Mouse (Mus musculus) intestine, embryonic 15.5 days (tissue): ENCODE data around the gene Rps6kc1. TPM values are rescaled to one million over a fixed set of nuclear protein-coding genes. Genes with fewer than 3 reads are reported as not detected.
A peak's percentile ranks its signal among the peaks of the same experiment; 100 is the strongest.
"Not testable (repeated sequence)": the region's sequence is repeated elsewhere in the genome, so short reads cannot be mapped to it uniquely, and the experiment has no call there.

ENCODE experiments used
- ATAC-seq: fragments of 200-750 bp; cut with Nextera tagmentation; 2 replicates; pipeline ENCODE4 v1.8.0; 2017; ENCODE audit warnings: moderate TSS enrichment, moderate library complexity
- H3K27ac ChIP-seq: fragments of 300-500 bp; sonication (generic); 2 replicates; pipeline ENCODE4 v1.5.1; 2015; ENCODE audit warnings: mild to moderate bottlenecking, inconsistent platforms
- H3K27me3 ChIP-seq: fragments of 300-500 bp; sonication (generic); replicated peaks from 2 replicates; pipeline ENCODE4 v1.6.1; 2015; ENCODE audit warnings: inconsistent platforms
- H3K36me3 ChIP-seq: fragments of 300-500 bp; sonication (generic); 2 replicates; pipeline ENCODE4 v1.6.1; 2015; ENCODE audit warnings: inconsistent platforms
- H3K4me1 ChIP-seq: fragments of 300-500 bp; sonication (generic); replicated peaks from 2 replicates; pipeline ENCODE4 v1.6.1; 2015; ENCODE audit warnings: inconsistent platforms
- H3K4me2 ChIP-seq: fragments of 300-500 bp; sonication (generic); replicated peaks from 2 replicates; pipeline ENCODE4 v1.6.1; 2015; ENCODE audit warnings: mild to moderate bottlenecking, inconsistent platforms
- H3K4me3 ChIP-seq: fragments of 300-500 bp; sonication (generic); replicated peaks from 2 replicates; pipeline ENCODE4 v1.5.1; 2015; ENCODE audit warnings: inconsistent platforms
- H3K9ac ChIP-seq: fragments of 300-500 bp; sonication (generic); 2 replicates; pipeline ENCODE4 v1.6.1; 2015; ENCODE audit warnings: inconsistent platforms
- H3K9me3 ChIP-seq: fragments of 300-500 bp; sonication (generic); 2 replicates; pipeline ENCODE4 v1.6.1; 2016; ENCODE audit warnings: inconsistent platforms
- WGBS: fragments of 180-500 bp; shearing (Covaris S2); methylation state at CpG from one replicate; pipeline ENCODE4 v1.1.7; 2015; 5-methylcytosine and 5-hydroxymethylcytosine counted together
- polyA plus RNA-seq: library from polyadenylated mRNA; unstranded; fragments of >200 nt; fragmentation: Nextera tagmentation; extraction: Ambion mirVana; gene quantifications from 2 replicates; pipeline ENCODE4 v1.2.1, GENCODE M21; 2015

Gene Rps6kc1
- polyA plus RNA-seq, 1 experiment from 2014 or later = 12.1 TPM

- peak overlapping the region; percentile 99 for H3K27ac ChIP-seq
- H3K4me1 ChIP-seq = peaks cover 5% of the 10 kb centered on the region
- H3K27me3 ChIP-seq = no peaks in the 10 kb centered on the region
- peak overlapping the region; percentile 72 for H3K4me2 ChIP-seq
- H3K4me3 ChIP-seq = peak overlapping the region; percentile 87
- H3K9me3 ChIP-seq = no peaks in the 10 kb centered on the region
- H3K9ac ChIP-seq = peak overlapping the region; percentile 92
- 9% methylated on average over 16 of the region's 16 CpGs for WGBS
- ATAC-seq = peak; percentile 37
- H3K36me3 ChIP-seq = no peaks in the 10 kb centered on the region
Observed at GRCm38 (mm10) chr1:190927751-190928369, 16.3 kb upstream of the Rps6kc1 start.

DNA sequence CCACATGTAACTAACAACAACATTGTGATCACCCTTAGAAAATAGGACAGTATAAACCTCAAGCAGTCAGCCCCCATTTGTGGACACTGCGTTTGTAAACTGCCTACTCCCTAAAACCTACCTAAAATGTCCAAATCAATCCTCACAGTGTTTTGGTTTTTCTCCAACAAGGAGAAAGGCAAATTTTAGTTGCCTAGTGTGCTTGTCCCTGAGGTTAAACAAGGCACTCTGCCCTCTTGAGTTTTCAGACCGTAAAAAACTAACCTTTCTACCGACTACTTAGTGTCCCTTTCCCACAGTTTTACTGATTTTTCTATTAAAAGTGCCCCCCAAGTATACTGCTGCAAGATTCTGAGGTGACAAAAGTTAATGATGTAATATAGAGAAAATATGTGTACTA is 15.7 kb upstream of the Rps6kc1 start:
- Histone ChIP-seq H3K4me3 (no peak overlapping the region), H3K27ac (no peak overlapping the region), H3K4me2 (peak overlapping the region; percentile 72; the same call in 1 of the 2 replicates), H3K36me3 (no peaks in the 10 kb centered on the region), H3K27me3 (no peaks in the 10 kb centered on the region), H3K9me3 (no peaks in the 10 kb centered on the region), H3K9ac (no peak overlapping the region), H3K4me1 (peaks cover 5% of the 10 kb centered on the region)
- 77% methylated on average over 3 of the region's 3 CpGs for WGBS
- ATAC-seq = no peak

DNA sequence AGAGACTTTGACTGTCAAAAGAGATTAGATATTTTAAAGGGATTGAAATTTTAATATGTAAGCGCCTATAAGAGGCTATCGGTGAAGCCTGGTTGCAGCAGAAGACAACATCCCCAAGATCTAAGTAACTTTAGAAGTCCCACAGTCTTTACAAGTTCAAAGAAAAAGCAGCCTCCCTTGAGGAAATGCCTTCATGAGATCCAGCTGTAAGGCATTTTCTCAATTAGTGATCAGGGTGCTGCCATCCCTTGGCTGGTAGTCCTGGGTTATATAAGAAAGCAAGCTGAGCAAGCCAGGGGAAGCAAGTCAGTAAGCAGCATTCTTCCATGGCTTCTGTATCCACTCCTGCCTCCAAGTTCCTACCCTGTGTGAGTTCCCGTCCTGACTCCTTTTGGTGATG is 13.2 kb upstream of the Rps6kc1 start, which contains the start of gene Angel2:
Angel2 (plus strand) TSS at position 301 of the 400 bp plus-strand sequence.
- not testable (repeated sequence) for H3K4me3 ChIP-seq, H3K27me3 ChIP-seq, ATAC-seq, H3K27ac ChIP-seq, H3K36me3 ChIP-seq, H3K9me3 ChIP-seq, H3K4me1 ChIP-seq, H3K9ac ChIP-seq, H3K4me2 ChIP-seq
- 85% methylated on average over 3 of the region's 3 CpGs for WGBS

- no peaks in the 10 kb centered on the region for H3K36me3 ChIP-seq
- no peak overlapping the region for H3K27ac ChIP-seq
- peak; percentile 71 for ATAC-seq
- 60% methylated on average over 8 of the region's 8 CpGs for WGBS
- no peaks in the 10 kb centered on the region for H3K27me3 ChIP-seq
- no peak overlapping the region for H3K4me3 ChIP-seq
- no peak overlapping the region for H3K4me2 ChIP-seq
- no peaks in the 10 kb centered on the region for H3K9me3 ChIP-seq
- H3K9ac ChIP-seq = no peak overlapping the region
- no peaks in the 10 kb centered on the region for H3K4me1 ChIP-seq
Observed at GRCm38 (mm10) chr1:190919725-190920469, 8.3 kb upstream of the Rps6kc1 start.

GRCm38 (mm10) chr1:190918938-190919337 is 7.4 kb upstream of the Rps6kc1 start:
- Histone ChIP-seq H3K9me3 (no peaks in the 10 kb centered on the region), H3K4me1 (no peaks in the 10 kb centered on the region), H3K9ac (no peak overlapping the region), H3K4me2 (no peak overlapping the region), H3K36me3 (no peaks in the 10 kb centered on the region), H3K27ac (no peak overlapping the region), H3K27me3 (no peaks in the 10 kb centered on the region), H3K4me3 (no peak overlapping the region)
- WGBS = 66% methylated on average over 7 of the region's 7 CpGs
- ATAC-seq = no peak

- no peaks in the 10 kb centered on the region for H3K9me3 ChIP-seq
- no peak for ATAC-seq
- H3K27ac ChIP-seq = no peak overlapping the region
- H3K27me3 ChIP-seq = no peaks in the 10 kb centered on the region
- WGBS = 42% methylated on average over 1 of the region's 1 CpGs
- no peak overlapping the region for H3K4me2 ChIP-seq
- H3K36me3 ChIP-seq = no peaks in the 10 kb centered on the region
- H3K9ac ChIP-seq = no peak overlapping the region
- peaks cover 10% of the 10 kb centered on the region for H3K4me1 ChIP-seq
- no peak overlapping the region for H3K4me3 ChIP-seq
Observed at GRCm38 (mm10) chr1:190912623-190913022, 1.1 kb upstream of the Rps6kc1 start.

- Histone ChIP-seq H3K4me1 (peaks cover 10% of the 10 kb centered on the region), H3K27me3 (no peaks in the 10 kb centered on the region), H3K36me3 (no peaks in the 10 kb centered on the region), H3K27ac (no peak overlapping the region), H3K4me2 (peak overlapping the region; percentile 90), H3K9me3 (no peaks in the 10 kb centered on the region), H3K4me3 (peak overlapping the region; percentile 85), H3K9ac (peak overlapping the region; percentile 80)
- peak; percentile 13; the same call in 1 of the 2 replicates for ATAC-seq
- WGBS = 74% methylated on average over 6 of the region's 6 CpGs
Observed at GRCm38 (mm10) chr1:190910836-190911235, 734 bp downstream of the Rps6kc1 start.

- H3K4me1 ChIP-seq = peaks cover 7% of the 10 kb centered on the region; the same call in 1 of the 2 replicates
- H3K9ac ChIP-seq = no peak overlapping the region
- H3K36me3 ChIP-seq = peaks cover 4% of the 10 kb centered on the region; the same call in 1 of the 2 replicates
- H3K27ac ChIP-seq = no peak overlapping the region
- H3K4me3 ChIP-seq = no peak overlapping the region
- H3K4me2 ChIP-seq = no peak overlapping the region
- H3K27me3 ChIP-seq = no peaks in the 10 kb centered on the region
- peak; percentile 59; the same call in 1 of the 2 replicates for ATAC-seq
- H3K9me3 ChIP-seq = no peaks in the 10 kb centered on the region
- WGBS = 73% methylated on average over 16 of the region's 16 CpGs
Observed at GRCm38 (mm10) chr1:190904714-190905113, 6.9 kb downstream of the Rps6kc1 start.

GRCm38 (mm10) chr1:190904136-190904535 is 7.4 kb downstream of the Rps6kc1 start:
- WGBS = 89% methylated on average over 3 of the region's 3 CpGs
- Histone ChIP-seq H3K4me1 (peaks cover 10% of the 10 kb centered on the region), H3K27ac (no peak overlapping the region), H3K27me3 (no peaks in the 10 kb centered on the region), H3K4me3 (no peak overlapping the region), H3K9ac (no peak overlapping the region), H3K4me2 (no peak overlapping the region), H3K9me3 (no peaks in the 10 kb centered on the region), H3K36me3 (peaks cover 4% of the 10 kb centered on the region; the same call in 1 of the 2 replicates)
- ATAC-seq = no peak

DNA sequence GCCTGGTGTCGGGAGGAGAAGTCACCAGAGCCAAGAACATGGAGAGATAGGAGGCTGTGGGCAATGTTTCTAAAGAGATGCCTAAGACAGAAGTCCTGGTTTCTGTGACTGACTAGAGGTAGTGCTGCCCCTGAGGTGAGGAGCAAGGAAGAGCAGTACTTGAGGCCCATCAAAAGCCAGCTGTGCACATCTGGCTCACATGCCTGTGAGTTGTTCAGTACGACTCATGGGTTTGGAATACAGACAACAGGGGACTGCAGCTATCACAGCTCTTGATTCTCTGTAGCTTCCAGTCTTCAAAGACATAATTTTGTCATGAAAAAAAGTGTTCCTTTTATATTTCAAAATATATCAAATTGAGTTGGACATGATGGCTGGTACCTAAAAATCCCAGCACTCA is 10.5 kb downstream of the Rps6kc1 start:
- no peaks in the 10 kb centered on the region for H3K27me3 ChIP-seq
- no peak overlapping the region for H3K4me2 ChIP-seq
- H3K4me1 ChIP-seq = peaks cover 14% of the 10 kb centered on the region
- WGBS = 43% methylated on average over 2 of the region's 2 CpGs
- H3K36me3 ChIP-seq = peaks cover 4% of the 10 kb centered on the region; the same call in 1 of the 2 replicates
- H3K27ac ChIP-seq = no peak overlapping the region; the same call in 1 of the 2 replicates
- H3K9me3 ChIP-seq = no peaks in the 10 kb centered on the region
- H3K9ac ChIP-seq = no peak overlapping the region
- H3K4me3 ChIP-seq = no peak overlapping the region
- ATAC-seq = no peak

GRCm38 (mm10) chr1:190898899-190899575 is 12.5 kb downstream of the Rps6kc1 start:
- WGBS = 51% methylated on average over 9 of the region's 9 CpGs
- H3K27ac ChIP-seq = peak overlapping the region; percentile 54
- ATAC-seq = peak; percentile 90
- H3K27me3 ChIP-seq = no peaks in the 10 kb centered on the region
- peaks cover 14% of the 10 kb centered on the region for H3K4me1 ChIP-seq
- no peaks in the 10 kb centered on the region for H3K36me3 ChIP-seq
- no peak overlapping the region for H3K4me3 ChIP-seq
- H3K9me3 ChIP-seq = no peaks in the 10 kb centered on the region
- no peak overlapping the region for H3K4me2 ChIP-seq
- no peak overlapping the region for H3K9ac ChIP-seq

GRCm38 (mm10) chr1:190898186-190898585 is 13.4 kb downstream of the Rps6kc1 start:
- Histone ChIP-seq H3K27me3 (no peaks in the 10 kb centered on the region), H3K27ac (peak overlapping the region; percentile 54), H3K4me3 (no peak overlapping the region), H3K36me3 (no peaks in the 10 kb centered on the region), H3K4me1 (peaks cover 14% of the 10 kb centered on the region), H3K4me2 (no peak overlapping the region), H3K9ac (no peak overlapping the region), H3K9me3 (no peaks in the 10 kb centered on the region)
- 76% methylated on average over 3 of the region's 3 CpGs for WGBS
- ATAC-seq = peak; percentile 58
